Mouse (Mus musculus) limb, embryonic 15.5 days (tissue): ENCODE data around the gene Exoc7. TPM values are rescaled to one million over a fixed set of nuclear protein-coding genes. Genes with fewer than 3 reads are reported as not detected.

Source experiments
- ATAC-seq: fragments of 200-750 bp; cut with Nextera tagmentation; 2 replicates; pipeline ENCODE4 v1.8.0; 2017; ENCODE audit warnings: low read depth, moderate TSS enrichment; ENCODE audit not compliant: insufficient number of reproducible peaks, low FRiP score, low TSS enrichment
- H3K27ac ChIP-seq: fragments of 300-500 bp; sonication (generic); 2 replicates; pipeline ENCODE4 v1.5.1; 2015; ENCODE audit warnings: moderate library complexity, mild to moderate bottlenecking, inconsistent platforms
- H3K27me3 ChIP-seq: fragments of 300-500 bp; sonication (generic); 2 replicates; pipeline ENCODE4 v1.6.1; 2015; ENCODE audit warnings: inconsistent platforms
- H3K36me3 ChIP-seq: fragments of 300-500 bp; sonication (generic); 2 replicates; pipeline ENCODE4 v1.6.1; 2015; ENCODE audit warnings: inconsistent platforms
- H3K4me1 ChIP-seq: fragments of 300-500 bp; sonication (generic); 2 replicates; pipeline ENCODE4 v1.6.1; 2015; ENCODE audit warnings: inconsistent platforms
- H3K4me2 ChIP-seq: fragments of 300-500 bp; sonication (generic); 2 replicates; pipeline ENCODE4 v1.6.1; 2015; ENCODE audit warnings: mild to moderate bottlenecking, inconsistent platforms
- H3K4me3 ChIP-seq: fragments of 300-500 bp; sonication (generic); 2 replicates; pipeline ENCODE4 v1.5.1; 2015; ENCODE audit warnings: mild to moderate bottlenecking, inconsistent platforms
- H3K9ac ChIP-seq: fragments of 300-500 bp; sonication (generic); 2 replicates; pipeline ENCODE4 v1.6.1; 2015; ENCODE audit warnings: inconsistent platforms
- H3K9me3 ChIP-seq: fragments of 300-500 bp; sonication (generic); 2 replicates; pipeline ENCODE4 v1.6.1; 2016; ENCODE audit warnings: inconsistent platforms
- WGBS: fragments of 180-500 bp; shearing (Covaris S2); methylation state at CpG from one replicate; pipeline ENCODE4 v1.1.7; 2015; 5-methylcytosine and 5-hydroxymethylcytosine counted together
- polyA plus RNA-seq: library from polyadenylated mRNA; unstranded; fragments of >200 nt; fragmentation: Nextera tagmentation; extraction: Ambion mirVana; gene quantifications from 2 replicates; pipeline ENCODE4 v1.2.1, GENCODE M21; 2015

The Exoc7 gene
- polyA plus RNA-seq, 1 experiment from 2014 or later: 66.2 TPM

DNA sequence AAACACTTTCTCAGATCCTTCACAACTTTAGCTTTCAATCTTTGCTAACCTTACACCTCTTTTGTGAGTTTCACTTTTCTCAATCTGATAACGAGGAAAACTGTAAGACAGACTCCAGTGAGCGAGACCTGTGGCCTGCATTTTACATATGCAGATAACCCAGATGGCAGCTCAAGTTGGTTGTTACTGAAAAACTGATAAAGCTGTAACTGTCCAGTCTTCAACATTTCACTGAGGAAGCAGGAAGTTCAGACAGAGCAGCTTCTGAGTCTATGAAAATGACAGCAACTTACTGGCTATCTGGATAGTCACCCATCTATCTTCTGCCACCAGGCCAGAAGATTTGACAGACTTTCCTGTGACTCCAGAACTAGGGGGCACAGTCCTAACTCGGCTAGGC, 2.6 kb upstream of the Exoc7 start:
- no peak for ATAC-seq
- Histone ChIP-seq H3K4me2 (no peak overlapping the region), H3K9me3 (no peaks in the 10 kb centered on the region), H3K36me3 (peaks cover 3% of the 10 kb centered on the region), H3K27ac (no peak overlapping the region), H3K4me1 (peaks cover 6% of the 10 kb centered on the region), H3K27me3 (no peaks in the 10 kb centered on the region), H3K4me3 (no peak overlapping the region), H3K9ac (no peak overlapping the region)
- WGBS: 74% methylated on average over 3 of the region's 3 CpGs

DNA sequence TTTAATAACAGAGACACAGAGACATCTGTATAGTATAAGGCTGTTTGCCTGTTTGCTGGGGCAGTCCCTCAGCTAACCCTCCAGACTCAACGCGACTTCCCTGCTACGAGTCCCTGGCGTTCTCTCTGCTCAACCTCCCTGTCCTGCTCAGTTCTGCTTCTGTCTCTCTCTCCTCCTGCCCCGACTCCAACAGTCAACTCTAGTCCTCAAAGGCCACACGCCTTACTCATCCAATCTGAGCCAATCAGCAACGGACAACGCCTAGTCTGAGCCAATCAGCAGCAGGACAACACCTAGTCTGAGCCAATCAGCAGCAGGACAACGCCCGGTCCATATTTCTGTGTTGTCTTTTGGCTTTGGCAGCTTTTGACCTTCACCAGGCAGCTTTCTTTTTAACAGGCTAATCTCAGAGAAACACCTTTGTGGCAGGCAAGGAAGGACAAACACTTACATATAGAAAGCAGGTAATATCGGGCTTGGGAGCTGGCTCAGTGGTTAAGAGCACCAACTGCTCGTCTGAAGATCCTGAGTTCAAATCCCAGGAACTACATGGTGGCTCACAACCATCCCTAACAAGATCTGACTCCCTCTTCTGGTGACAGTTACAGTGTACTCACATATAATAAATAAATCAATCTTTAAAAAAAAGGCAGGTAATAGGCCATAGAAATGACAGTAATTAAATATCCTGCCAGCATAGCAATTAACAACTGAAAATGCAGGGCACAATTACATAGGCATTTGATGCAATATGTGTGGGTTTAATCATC, 914 bp upstream of the Exoc7 start:
- peaks cover 6% of the 10 kb centered on the region for H3K4me1 ChIP-seq
- H3K27me3 ChIP-seq: no peaks in the 10 kb centered on the region
- no peaks in the 10 kb centered on the region for H3K9me3 ChIP-seq
- no peak overlapping the region for H3K27ac ChIP-seq
- no peak for ATAC-seq
- 88% methylated on average over 12 of the region's 12 CpGs for WGBS
- H3K4me2 ChIP-seq: no peak overlapping the region
- H3K36me3 ChIP-seq: peaks cover 19% of the 10 kb centered on the region
- H3K9ac ChIP-seq: no peak overlapping the region
- H3K4me3 ChIP-seq: no peak overlapping the region

DNA sequence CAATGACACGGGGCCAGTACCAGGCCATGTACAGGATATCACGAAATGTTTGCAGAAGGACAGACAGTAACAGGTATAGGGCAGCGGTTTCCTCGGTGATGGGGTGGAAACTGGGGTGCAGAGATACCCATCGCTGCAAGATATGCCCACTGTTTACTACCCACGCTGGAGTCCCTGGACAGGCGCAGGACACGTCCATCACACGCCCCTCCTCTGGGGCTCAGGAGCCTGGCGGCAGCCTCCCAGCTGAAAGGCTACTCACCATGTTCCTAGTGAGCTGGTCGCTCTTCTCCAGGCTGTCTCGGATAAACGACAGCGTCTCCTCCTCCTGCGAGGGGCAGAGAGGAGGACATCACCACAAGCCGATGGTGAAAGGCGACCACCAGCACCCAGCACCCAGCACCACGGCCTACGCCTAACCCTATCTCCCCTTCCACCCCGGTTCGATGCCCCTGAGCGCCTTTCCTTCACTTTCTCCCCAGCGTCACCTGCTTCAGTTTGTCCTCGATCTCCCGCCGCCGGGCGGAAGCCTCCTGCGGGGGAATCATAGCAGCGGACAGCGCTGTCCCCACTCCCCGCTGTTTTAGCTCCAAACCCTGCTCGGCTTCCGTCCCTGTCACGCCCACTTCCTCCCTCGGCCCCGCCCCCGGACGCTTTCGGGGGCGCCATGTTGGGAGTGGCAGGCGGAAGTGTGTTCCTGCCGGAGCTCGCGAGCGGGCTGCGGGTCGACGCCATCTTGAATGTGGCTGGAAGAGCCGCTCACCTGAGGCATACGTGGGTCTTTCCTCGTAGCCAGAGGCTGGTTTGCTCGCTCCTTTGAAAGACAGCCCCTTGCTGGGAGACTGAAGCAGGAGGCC, 679 bp downstream of the Exoc7 start:
- Histone ChIP-seq H3K27ac (no peak overlapping the region; the same call in 1 of the 2 replicates), H3K9ac (peak overlapping the region; percentile 66), H3K9me3 (no peaks in the 10 kb centered on the region), H3K36me3 (peaks cover 35% of the 10 kb centered on the region), H3K4me1 (peaks cover 6% of the 10 kb centered on the region), H3K27me3 (no peaks in the 10 kb centered on the region), H3K4me2 (peak overlapping the region; percentile 84), H3K4me3 (peak overlapping the region; percentile 63)
- WGBS: 2% methylated on average over 53 of the region's 53 CpGs
- peak; percentile 84 for ATAC-seq

DNA sequence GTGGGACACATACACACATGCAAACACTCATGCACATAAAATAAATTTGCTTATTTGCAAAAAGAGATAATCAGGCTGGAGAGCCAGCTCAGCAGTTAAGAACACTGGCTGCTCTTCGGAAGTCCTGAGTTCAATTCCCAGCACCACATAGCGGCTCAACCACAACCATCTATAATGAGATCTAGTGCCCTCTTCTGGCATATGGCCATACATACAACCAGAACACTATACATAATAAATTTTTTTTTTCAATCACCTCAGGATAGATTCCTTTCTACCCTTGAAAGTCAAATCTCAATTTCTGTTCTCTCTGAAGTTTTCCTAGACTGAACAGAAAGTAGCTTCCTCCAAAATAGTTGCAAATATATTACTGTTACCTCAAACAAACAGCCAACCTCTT, 1.6 kb downstream of the Exoc7 start:
- no peaks in the 10 kb centered on the region for H3K9me3 ChIP-seq
- H3K4me1 ChIP-seq: peaks cover 6% of the 10 kb centered on the region
- peak overlapping the region; percentile 84 for H3K4me2 ChIP-seq
- H3K36me3 ChIP-seq: peaks cover 44% of the 10 kb centered on the region
- 94% methylated on average over 2 of the region's 2 CpGs for WGBS
- H3K4me3 ChIP-seq: peak overlapping the region; percentile 63
- H3K27me3 ChIP-seq: no peaks in the 10 kb centered on the region
- H3K27ac ChIP-seq: no peak overlapping the region
- no peak overlapping the region for H3K9ac ChIP-seq
- no peak for ATAC-seq

DNA sequence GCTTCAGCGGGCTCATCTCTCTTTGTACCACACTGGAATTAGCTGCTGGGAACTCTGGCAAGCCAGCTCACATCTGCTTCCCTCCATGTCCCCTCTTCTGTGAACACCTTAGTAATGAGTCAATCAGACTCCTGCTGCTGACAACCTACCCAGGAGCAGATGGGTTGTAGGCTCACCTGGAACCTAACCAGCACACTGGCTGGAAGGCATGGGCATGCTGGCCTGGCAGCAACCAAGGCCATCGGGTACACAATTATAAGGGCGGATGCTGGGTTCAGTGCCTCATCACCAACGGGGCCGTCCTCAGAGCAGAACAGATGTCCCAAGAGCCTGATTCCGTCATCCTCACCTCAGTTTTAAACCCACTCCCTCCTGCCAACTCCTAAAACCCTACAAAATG, 8.4 kb downstream of the Exoc7 start:
- H3K4me3 ChIP-seq: no peak overlapping the region
- H3K9ac ChIP-seq: no peak overlapping the region
- H3K4me1 ChIP-seq: peaks cover 2% of the 10 kb centered on the region; the same call in 1 of the 2 replicates
- WGBS: 87% methylated on average over 6 of the region's 6 CpGs
- no peak for ATAC-seq
- peaks cover 97% of the 10 kb centered on the region for H3K36me3 ChIP-seq
- no peak overlapping the region for H3K27ac ChIP-seq
- H3K9me3 ChIP-seq: no peaks in the 10 kb centered on the region
- no peak overlapping the region for H3K4me2 ChIP-seq
- H3K27me3 ChIP-seq: no peaks in the 10 kb centered on the region

DNA sequence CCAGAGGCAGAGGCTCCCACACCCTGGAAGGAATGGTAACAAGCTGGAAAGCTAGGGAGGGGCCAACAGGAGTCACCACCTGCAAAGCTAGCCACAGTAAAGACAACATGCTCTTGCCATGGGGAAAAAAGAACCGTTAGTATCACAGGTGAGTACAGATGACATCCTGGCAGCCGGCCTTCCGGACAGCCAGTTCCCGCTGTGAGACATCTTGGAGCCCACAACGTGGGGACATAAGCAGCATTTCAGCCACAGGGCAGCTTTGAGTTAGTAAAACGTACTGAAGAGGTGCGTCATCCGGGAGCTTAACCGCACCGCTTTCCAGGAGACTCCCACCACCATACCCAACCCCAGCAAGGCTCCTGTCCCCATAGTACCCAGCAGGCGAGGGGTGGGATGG, 8.8 kb downstream of the Exoc7 start:
- H3K4me2 ChIP-seq: no peak overlapping the region
- H3K4me1 ChIP-seq: peaks cover 2% of the 10 kb centered on the region; the same call in 1 of the 2 replicates
- H3K36me3 ChIP-seq: peaks cover 97% of the 10 kb centered on the region
- H3K9ac ChIP-seq: no peak overlapping the region
- WGBS: 92% methylated on average over 11 of the region's 11 CpGs
- ATAC-seq: no peak
- no peaks in the 10 kb centered on the region for H3K9me3 ChIP-seq
- no peaks in the 10 kb centered on the region for H3K27me3 ChIP-seq
- no peak overlapping the region for H3K4me3 ChIP-seq
- no peak overlapping the region for H3K27ac ChIP-seq

DNA sequence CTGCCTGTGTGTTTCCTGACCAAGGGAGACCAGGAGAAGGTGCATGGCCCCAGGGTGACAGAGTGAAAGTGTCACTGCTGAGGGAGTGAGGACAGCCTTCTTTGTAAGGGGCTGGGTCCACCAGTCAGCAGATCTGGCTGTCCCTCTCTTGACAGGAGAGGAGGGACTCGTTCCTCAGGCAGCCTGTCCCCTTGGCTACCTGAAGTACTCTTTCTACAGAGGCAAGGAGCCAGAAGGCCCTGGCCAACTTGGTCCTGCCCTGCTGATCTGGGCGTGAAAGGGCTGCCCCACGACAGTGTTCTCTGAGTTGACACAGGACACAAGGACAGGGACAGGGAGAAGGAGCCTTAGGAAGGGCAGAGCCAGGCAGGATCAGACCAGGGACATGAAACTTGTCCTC, 10.0 kb downstream of the Exoc7 start:
- Histone ChIP-seq H3K4me1 (peaks cover 2% of the 10 kb centered on the region; the same call in 1 of the 2 replicates), H3K9me3 (no peaks in the 10 kb centered on the region), H3K27ac (no peak overlapping the region), H3K4me3 (no peak overlapping the region), H3K36me3 (peaks cover 97% of the 10 kb centered on the region), H3K9ac (no peak overlapping the region), H3K27me3 (no peaks in the 10 kb centered on the region), H3K4me2 (no peak overlapping the region)
- no peak for ATAC-seq
- WGBS: 72% methylated on average over 3 of the region's 3 CpGs

DNA sequence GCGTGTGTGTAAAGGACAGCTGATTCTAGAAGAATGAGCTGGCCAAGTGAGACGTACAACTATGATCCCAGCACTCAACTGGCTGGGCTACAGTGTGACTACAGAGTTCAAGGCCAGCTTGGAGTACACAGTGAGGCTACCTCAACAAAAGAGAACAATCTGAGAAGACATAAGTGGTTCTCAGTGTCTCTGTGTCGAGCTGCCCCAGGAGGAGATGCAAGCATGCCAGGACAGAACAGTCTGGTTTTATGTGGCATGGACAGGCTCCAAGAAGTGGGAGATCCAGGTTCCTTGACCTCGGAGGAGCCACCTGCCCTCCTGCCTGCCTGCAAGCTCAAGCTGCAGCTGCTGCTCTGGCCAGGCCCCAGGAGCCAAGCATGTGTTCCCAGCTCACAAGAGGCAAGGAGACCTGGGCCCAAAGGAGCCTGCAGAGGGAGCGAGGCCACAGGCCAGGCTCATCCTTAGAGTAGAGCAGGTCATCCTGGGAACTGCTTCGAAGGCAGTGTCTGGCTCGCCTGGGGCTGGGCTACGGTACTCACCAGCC, 10.8 kb downstream of the Exoc7 start:
- Histone ChIP-seq H3K4me3 (no peak overlapping the region), H3K4me2 (no peak overlapping the region), H3K27ac (no peak overlapping the region), H3K36me3 (peaks cover 96% of the 10 kb centered on the region), H3K4me1 (peaks cover 2% of the 10 kb centered on the region; the same call in 1 of the 2 replicates), H3K27me3 (no peaks in the 10 kb centered on the region), H3K9ac (no peak overlapping the region), H3K9me3 (no peaks in the 10 kb centered on the region)
- ATAC-seq: no peak
- WGBS: 88% methylated on average over 8 of the region's 8 CpGs

DNA sequence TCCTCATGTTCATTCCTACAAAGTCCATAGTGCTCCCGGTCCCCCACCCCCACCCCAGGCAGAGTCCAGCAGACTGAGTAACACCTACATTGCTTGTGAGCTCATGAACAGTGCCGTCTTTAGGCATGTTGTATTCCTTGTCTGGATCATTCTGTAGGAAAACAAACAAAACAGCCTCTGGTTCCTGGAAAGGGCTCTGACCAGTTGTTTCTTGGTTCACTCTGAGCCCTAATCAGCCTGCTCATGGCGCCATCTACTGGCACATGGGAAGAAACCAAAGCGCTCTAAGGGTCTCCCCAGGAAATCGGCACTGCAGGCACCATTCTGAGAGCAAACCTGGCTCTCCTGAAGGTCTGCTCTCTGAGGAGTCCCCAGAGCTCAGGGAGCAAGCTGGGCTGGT, 12.7 kb downstream of the Exoc7 start:
- no peak overlapping the region for H3K27ac ChIP-seq
- no peak for ATAC-seq
- no peak overlapping the region for H3K9ac ChIP-seq
- no peak overlapping the region for H3K4me3 ChIP-seq
- H3K27me3 ChIP-seq: no peaks in the 10 kb centered on the region
- H3K4me1 ChIP-seq: peaks cover 2% of the 10 kb centered on the region; the same call in 1 of the 2 replicates
- peaks cover 96% of the 10 kb centered on the region for H3K36me3 ChIP-seq
- H3K9me3 ChIP-seq: no peaks in the 10 kb centered on the region
- H3K4me2 ChIP-seq: no peak overlapping the region
- WGBS: 31% methylated on average over 5 of the region's 5 CpGs

DNA sequence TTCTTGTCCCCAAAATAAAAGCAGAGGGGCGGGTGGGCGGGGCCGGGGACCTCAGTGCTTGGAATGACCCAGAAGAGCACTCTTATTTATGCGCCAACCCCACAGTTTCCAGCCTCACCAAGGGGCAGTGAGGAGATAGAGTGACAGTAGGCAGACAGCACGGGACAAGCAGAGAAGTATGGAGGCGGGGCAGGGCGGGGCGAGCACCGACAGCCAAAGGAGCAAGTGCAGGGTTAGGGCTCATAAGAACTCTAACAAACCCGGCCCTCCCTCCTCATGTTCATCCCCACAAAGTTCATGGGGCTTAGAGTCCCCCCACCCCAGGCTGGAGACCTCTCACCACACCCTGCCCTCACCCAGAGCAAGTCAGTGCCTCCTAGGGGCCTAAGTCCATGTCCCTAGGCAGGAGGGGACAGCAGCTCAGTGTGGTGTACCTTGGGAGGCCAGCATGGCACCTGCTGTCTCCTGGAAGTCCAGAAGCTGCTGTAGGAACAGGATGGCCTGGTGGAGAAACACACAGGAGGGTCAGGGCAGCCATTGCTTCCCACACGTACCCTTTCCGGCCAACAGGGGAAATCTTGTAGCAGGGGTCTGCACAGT, 13.4 kb downstream of the Exoc7 start:
- Histone ChIP-seq H3K4me2 (no peak overlapping the region), H3K27ac (no peak overlapping the region), H3K9me3 (no peaks in the 10 kb centered on the region), H3K4me3 (no peak overlapping the region), H3K9ac (no peak overlapping the region), H3K36me3 (peaks cover 96% of the 10 kb centered on the region), H3K4me1 (peaks cover 2% of the 10 kb centered on the region; the same call in 1 of the 2 replicates), H3K27me3 (no peaks in the 10 kb centered on the region)
- ATAC-seq: no peak
- 84% methylated on average over 12 of the region's 12 CpGs for WGBS

DNA sequence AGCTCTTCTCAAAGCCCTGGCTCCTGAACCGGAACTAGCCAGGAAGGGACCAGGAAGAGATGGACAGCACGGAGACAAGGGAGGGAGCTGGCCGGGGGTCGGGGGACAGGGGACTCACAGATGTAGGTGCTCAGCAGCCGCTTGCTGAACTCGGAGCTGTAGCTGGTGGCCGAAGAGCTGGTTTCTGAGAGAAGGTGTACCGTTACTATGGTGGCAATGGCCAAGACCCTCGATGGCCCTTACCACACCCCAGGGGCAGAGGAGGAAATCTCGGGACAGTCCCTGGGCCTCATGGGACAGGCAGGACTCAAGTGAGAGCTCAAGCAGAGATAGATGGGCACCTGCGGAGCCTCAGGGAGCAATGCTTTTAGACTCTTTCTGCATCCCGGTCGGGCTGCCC, 14.6 kb downstream of the Exoc7 start:
- H3K27me3 ChIP-seq: no peaks in the 10 kb centered on the region
- no peaks in the 10 kb centered on the region for H3K9me3 ChIP-seq
- no peak overlapping the region for H3K4me3 ChIP-seq
- peaks cover 6% of the 10 kb centered on the region; the same call in 1 of the 2 replicates for H3K4me1 ChIP-seq
- peaks cover 97% of the 10 kb centered on the region for H3K36me3 ChIP-seq
- 92% methylated on average over 13 of the region's 13 CpGs for WGBS
- no peak for ATAC-seq
- no peak overlapping the region for H3K9ac ChIP-seq
- no peak overlapping the region for H3K27ac ChIP-seq
- H3K4me2 ChIP-seq: no peak overlapping the region
